Mouse (Mus musculus) heart, embryonic 13.5 days (tissue): ENCODE data around the gene Rtn4rl2. TPM values are rescaled to one million over a fixed set of nuclear protein-coding genes. Genes with fewer than 3 reads are reported as not detected.
"Not testable (repeated sequence)": the region's sequence is repeated elsewhere in the genome, so short reads cannot be mapped to it uniquely, and the experiment has no call there.

Experiments
- ATAC-seq: fragments of 200-750 bp; cut with Nextera tagmentation; 2 replicates; pipeline ENCODE4 v1.8.0; 2017; ENCODE audit warnings: moderate TSS enrichment; ENCODE audit not compliant: insufficient number of reproducible peaks, low FRiP score, low TSS enrichment; ENCODE audit errors: extremely low read depth
- H3K27ac ChIP-seq: fragments of 300-500 bp; sonication (generic); replicated peaks from 2 replicates; pipeline ENCODE4 v1.5.1; 2015; ENCODE audit warnings: moderate library complexity, mild to moderate bottlenecking, inconsistent platforms
- H3K27me3 ChIP-seq: fragments of 300-500 bp; sonication (generic); replicated peaks from 2 replicates; pipeline ENCODE4 v1.6.1; 2015; ENCODE audit warnings: mild to moderate bottlenecking, inconsistent platforms
- H3K36me3 ChIP-seq: fragments of 300-500 bp; sonication (generic); 2 replicates; pipeline ENCODE4 v1.6.1; 2015; ENCODE audit warnings: mild to moderate bottlenecking, inconsistent platforms
- H3K4me1 ChIP-seq: fragments of 300-500 bp; sonication (generic); 2 replicates; pipeline ENCODE4 v1.6.1; 2015; ENCODE audit warnings: inconsistent platforms
- H3K4me2 ChIP-seq: fragments of 300-500 bp; sonication (generic); 2 replicates; pipeline ENCODE4 v1.6.1; 2015; ENCODE audit warnings: inconsistent platforms, mild to moderate bottlenecking, moderate library complexity
- H3K4me3 ChIP-seq: fragments of 300-500 bp; sonication (generic); 2 replicates; pipeline ENCODE4 v1.5.1; 2015; ENCODE audit warnings: moderate library complexity, mild to moderate bottlenecking, inconsistent platforms
- H3K9ac ChIP-seq: fragments of 300-500 bp; sonication (generic); 2 replicates; pipeline ENCODE4 v1.6.1; 2015; ENCODE audit warnings: inconsistent platforms, mild to moderate bottlenecking, moderate library complexity
- H3K9me3 ChIP-seq: fragments of 300-500 bp; sonication (generic); 2 replicates; pipeline ENCODE4 v1.6.1; 2016; ENCODE audit warnings: inconsistent platforms
- WGBS: fragments of 180-500 bp; shearing (Covaris S2); methylation state at CpG from one replicate; pipeline ENCODE4 v1.1.7; 2015; ENCODE audit warnings: mixed read lengths; 5-methylcytosine and 5-hydroxymethylcytosine counted together
- polyA plus RNA-seq: library from polyadenylated mRNA; unstranded; fragments of >200 nt; fragmentation: Nextera tagmentation; extraction: Ambion mirVana; gene quantifications from 2 replicates; pipeline ENCODE4 v1.2.1, GENCODE M21; 2015

Rtn4rl2 gene
- polyA plus RNA-seq, 1 experiment from 2014 or later: 0.72 TPM

DNA sequence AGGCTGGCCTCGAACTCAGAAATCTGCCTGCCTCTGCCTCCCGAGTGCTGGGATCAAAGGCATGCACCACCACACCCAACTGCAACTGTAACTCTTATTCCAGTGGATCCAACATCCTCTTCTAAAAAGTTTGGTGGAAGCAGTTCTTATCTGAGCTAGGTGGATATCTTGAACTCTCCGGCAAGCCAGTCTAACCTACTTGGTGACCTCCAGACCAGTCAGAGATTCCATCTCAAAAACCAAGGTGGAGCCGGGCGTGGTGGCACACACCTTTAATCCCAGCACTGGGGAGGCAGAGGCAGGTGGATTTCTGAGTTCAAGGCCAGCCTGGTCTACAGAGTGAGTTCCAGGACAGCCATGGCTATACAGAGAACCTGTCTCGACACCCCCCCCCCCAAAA, 10.2 kb upstream of the Rtn4rl2 start:
- H3K4me3 ChIP-seq, H3K27ac ChIP-seq, ATAC-seq, H3K9me3 ChIP-seq, H3K36me3 ChIP-seq, H3K9ac ChIP-seq, H3K4me2 ChIP-seq, H3K4me1 ChIP-seq: not testable (repeated sequence)
- peaks cover 18% of the 10 kb centered on the region for H3K27me3 ChIP-seq
- 83% methylated on average over 6 of the region's 6 CpGs for WGBS

GRCm38 (mm10) chr2:84895495-84896198, 9.1 kb upstream of the Rtn4rl2 start:
- 55% methylated on average over 4 of the region's 4 CpGs for WGBS
- Histone ChIP-seq H3K4me2 (no peak overlapping the region), H3K9ac (no peak overlapping the region), H3K4me1 (no peaks in the 10 kb centered on the region), H3K36me3 (no peaks in the 10 kb centered on the region), H3K27ac (no peak overlapping the region), H3K27me3 (peaks cover 28% of the 10 kb centered on the region), H3K9me3 (no peaks in the 10 kb centered on the region), H3K4me3 (no peak overlapping the region)
- ATAC-seq: no peak

DNA sequence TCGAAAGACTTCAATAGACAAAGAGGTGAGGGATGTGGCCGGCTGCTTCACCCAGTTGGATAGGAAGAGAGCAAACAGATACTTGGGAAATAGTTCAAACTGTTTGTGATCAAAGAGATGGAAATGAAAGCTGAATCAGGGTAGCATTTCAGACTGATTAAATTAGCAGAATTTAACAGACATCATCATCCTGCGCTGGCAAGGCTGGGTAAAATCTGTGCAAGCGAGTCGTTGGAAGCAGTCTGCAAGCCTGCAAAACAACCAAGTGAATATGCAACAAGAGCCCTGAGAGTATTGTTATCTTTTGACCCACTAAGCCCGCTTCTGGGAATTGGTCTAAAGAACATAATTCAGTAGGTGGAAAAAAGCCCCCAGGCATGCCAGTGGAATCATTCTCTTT, 6.8 kb upstream of the Rtn4rl2 start:
- no peak for ATAC-seq
- Histone ChIP-seq H3K4me2 (no peak overlapping the region), H3K4me3 (no peak overlapping the region), H3K9me3 (no peaks in the 10 kb centered on the region), H3K27ac (no peak overlapping the region), H3K36me3 (no peaks in the 10 kb centered on the region), H3K4me1 (peaks cover 10% of the 10 kb centered on the region), H3K9ac (no peak overlapping the region), H3K27me3 (peaks cover 47% of the 10 kb centered on the region)
- 42% methylated on average over 6 of the region's 6 CpGs for WGBS

GRCm38 (mm10) chr2:84890045-84890340, 3.5 kb upstream of the Rtn4rl2 start:
- Histone ChIP-seq H3K4me1 (peaks cover 33% of the 10 kb centered on the region), H3K9ac (no peak overlapping the region), H3K27ac (no peak overlapping the region), H3K9me3 (no peaks in the 10 kb centered on the region), H3K27me3 (peaks cover 81% of the 10 kb centered on the region), H3K4me3 (no peak overlapping the region), H3K4me2 (peak overlapping the region; percentile 92; the same call in 1 of the 2 replicates), H3K36me3 (no peaks in the 10 kb centered on the region)
- under 1% methylated on average over 5 of the region's 5 CpGs for WGBS
- ATAC-seq: no peak

DNA sequence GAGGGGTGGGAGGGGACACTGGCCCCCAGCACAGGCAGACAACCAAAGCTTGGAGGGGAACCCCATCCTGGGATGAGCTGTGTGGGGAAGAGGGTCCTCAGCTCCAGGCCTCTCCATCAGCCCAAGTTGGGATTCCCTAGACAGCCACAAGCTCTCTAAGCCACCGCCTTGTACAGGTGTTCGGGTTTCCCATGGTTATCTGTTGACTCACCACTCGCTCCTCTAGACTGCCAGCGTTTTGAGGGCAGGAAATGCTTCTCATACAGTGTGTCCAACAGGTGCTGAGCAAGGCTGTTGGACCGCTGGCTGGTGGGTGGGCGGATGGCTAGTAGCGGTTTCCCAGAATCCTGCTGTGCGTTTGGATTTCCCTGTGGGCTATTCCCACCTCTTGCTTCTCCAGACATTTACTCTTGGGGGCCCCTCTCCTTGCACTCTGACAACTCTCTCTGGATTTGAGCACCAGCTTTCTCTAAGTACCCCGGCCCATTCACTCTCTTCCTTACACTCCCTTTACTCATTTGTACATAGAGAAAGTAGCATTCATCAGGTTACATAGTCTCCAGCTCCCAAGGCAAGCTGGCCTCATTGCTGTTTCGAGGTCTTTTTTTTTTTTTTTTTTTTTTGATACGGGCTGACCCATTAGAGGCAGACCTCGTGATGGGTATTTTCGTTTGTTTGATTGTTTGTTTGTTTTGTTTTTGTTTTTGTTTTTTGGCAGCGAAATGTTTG, 3.0 kb upstream of the Rtn4rl2 start:
- Histone ChIP-seq H3K4me1 (peaks cover 33% of the 10 kb centered on the region), H3K4me3 (peak overlapping the region; percentile 44), H3K9ac (peak overlapping the region; percentile 58; the same call in 1 of the 2 replicates), H3K4me2 (peak overlapping the region; percentile 92), H3K9me3 (no peaks in the 10 kb centered on the region), H3K36me3 (no peaks in the 10 kb centered on the region), H3K27me3 (peaks cover 86% of the 10 kb centered on the region), H3K27ac (no peak overlapping the region)
- no peak for ATAC-seq
- 14% methylated on average over 14 of the region's 14 CpGs for WGBS

DNA sequence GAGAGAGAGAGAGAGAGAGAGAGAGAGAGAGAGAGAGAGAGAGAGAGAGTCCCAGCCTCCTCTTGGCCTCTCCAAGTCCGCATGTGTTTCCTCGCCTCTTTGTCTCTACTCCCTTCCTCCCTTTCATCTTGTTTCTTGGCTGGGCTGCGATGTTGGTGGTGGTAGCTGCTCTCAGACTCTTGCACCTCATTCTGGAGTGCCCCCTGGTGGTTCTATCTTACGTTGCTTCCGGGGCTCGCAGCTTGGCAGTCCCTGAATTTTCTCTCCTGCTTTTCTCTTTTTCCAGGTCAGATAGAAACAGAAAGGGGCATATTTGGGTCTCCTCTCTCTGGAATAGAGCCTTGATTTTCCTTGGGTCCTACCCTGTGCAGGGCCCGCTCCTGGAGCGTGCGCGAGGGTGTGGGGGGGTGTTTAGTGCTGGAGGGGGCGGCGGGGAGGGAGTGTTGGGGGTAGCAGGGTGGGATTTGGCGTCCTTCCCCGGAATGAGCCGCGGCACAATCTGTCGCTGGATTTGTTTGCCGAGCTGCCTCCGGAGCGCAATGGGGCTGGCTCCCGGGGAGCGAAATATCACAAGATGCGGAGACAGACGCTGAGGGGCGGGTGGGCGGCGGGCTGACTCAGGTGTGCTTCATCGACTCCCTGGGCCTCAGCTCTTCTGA, 2.3 kb upstream of the Rtn4rl2 start:
- Histone ChIP-seq H3K36me3 (no peaks in the 10 kb centered on the region), H3K4me2 (peak overlapping the region; percentile 92), H3K27me3 (peaks cover 89% of the 10 kb centered on the region), H3K4me3 (peak overlapping the region; percentile 44), H3K27ac (no peak overlapping the region), H3K4me1 (peaks cover 33% of the 10 kb centered on the region), H3K9me3 (no peaks in the 10 kb centered on the region), H3K9ac (peak overlapping the region; percentile 58; the same call in 1 of the 2 replicates)
- WGBS: 2% methylated on average over 28 of the region's 28 CpGs
- no peak for ATAC-seq

GRCm38 (mm10) chr2:84887411-84888271, 1.1 kb upstream of the Rtn4rl2 start:
- peak overlapping the region; percentile 92 for H3K4me2 ChIP-seq
- under 1% methylated on average over 58 of the region's 58 CpGs for WGBS
- H3K4me1 ChIP-seq: peaks cover 45% of the 10 kb centered on the region

GRCm38 (mm10) chr2:84886821-84887281, 341 bp upstream of the Rtn4rl2 start:
- Histone ChIP-seq H3K4me2 (peak overlapping the region; percentile 92), H3K9ac (peak overlapping the region; percentile 75)
- no peak for ATAC-seq

More at GRCm38 (mm10) chr2:84887411-84888271, 1.1 kb upstream of the Rtn4rl2 start:
- Histone ChIP-seq H3K36me3 (no peaks in the 10 kb centered on the region), H3K9ac (peak overlapping the region; percentile 75), H3K27ac (no peak overlapping the region), H3K4me3 (peak overlapping the region; percentile 66), H3K9me3 (no peaks in the 10 kb centered on the region), H3K27me3 (peaks cover 92% of the 10 kb centered on the region)
- no peak for ATAC-seq

GRCm38 (mm10) chr2:84885084-84886055, 1.1 kb downstream of the Rtn4rl2 start:
- Histone ChIP-seq H3K9ac (no peak overlapping the region), H3K4me3 (peak overlapping the region; percentile 66), H3K4me2 (peak overlapping the region; percentile 9; the same call in 1 of the 2 replicates), H3K4me1 (peaks cover 49% of the 10 kb centered on the region), H3K27me3 (peaks cover 96% of the 10 kb centered on the region), H3K36me3 (no peaks in the 10 kb centered on the region), H3K9me3 (no peaks in the 10 kb centered on the region), H3K27ac (no peak overlapping the region)
- 7% methylated on average over 21 of the region's 23 CpGs for WGBS
- no peak for ATAC-seq

More at GRCm38 (mm10) chr2:84886821-84887281, 341 bp upstream of the Rtn4rl2 start:
- Histone ChIP-seq H3K27me3 (peaks cover 96% of the 10 kb centered on the region), H3K27ac (no peak overlapping the region), H3K36me3 (no peaks in the 10 kb centered on the region), H3K4me3 (peak overlapping the region; percentile 66), H3K9me3 (no peaks in the 10 kb centered on the region), H3K4me1 (peaks cover 49% of the 10 kb centered on the region)
- under 1% methylated on average over 27 of the region's 39 CpGs for WGBS

DNA sequence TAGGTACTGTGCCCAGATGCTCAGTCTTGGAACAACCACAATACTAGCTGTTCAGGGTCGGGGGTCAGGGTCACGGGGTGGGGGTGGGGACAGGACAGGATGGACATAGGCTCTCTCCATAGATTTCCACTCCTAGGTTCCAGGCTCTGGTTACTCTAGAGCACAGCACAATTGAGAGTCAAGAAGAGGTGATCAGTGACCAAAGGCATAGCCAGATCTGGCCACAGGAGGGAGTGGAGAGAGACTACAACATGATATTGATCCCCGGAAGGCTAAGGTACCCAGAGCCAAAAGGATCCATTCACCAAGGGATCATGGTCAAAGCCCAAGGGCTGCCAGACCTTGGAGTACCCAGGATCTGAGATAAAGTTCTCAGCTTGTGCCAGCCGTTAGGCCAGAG, 1.9 kb downstream of the Rtn4rl2 start:
- no peak overlapping the region for H3K9ac ChIP-seq
- no peak for ATAC-seq
- no peak overlapping the region for H3K27ac ChIP-seq
- H3K4me3 ChIP-seq: no peak overlapping the region
- no peaks in the 10 kb centered on the region for H3K9me3 ChIP-seq
- peaks cover 47% of the 10 kb centered on the region for H3K4me1 ChIP-seq
- peaks cover 99% of the 10 kb centered on the region for H3K27me3 ChIP-seq
- 34% methylated on average over 4 of the region's 4 CpGs for WGBS
- no peaks in the 10 kb centered on the region for H3K36me3 ChIP-seq
- H3K4me2 ChIP-seq: no peak overlapping the region
